Mouse (Mus musculus) midbrain, embryonic 12.5 days (tissue): ENCODE data around the gene Ampd2. TPM values are rescaled to one million over a fixed set of nuclear protein-coding genes. Genes with fewer than 3 reads are reported as not detected.

Experiments used
- ATAC-seq: fragments of 200-750 bp; cut with Nextera tagmentation; 2 replicates; pipeline ENCODE4 v1.8.0; 2017; ENCODE audit warnings: low read depth, moderate TSS enrichment, moderate library complexity; ENCODE audit not compliant: low FRiP score
- H3K27ac ChIP-seq: fragments of 300-500 bp; sonication (generic); replicated peaks from 2 replicates; pipeline ENCODE4 v1.5.1; 2016; ENCODE audit warnings: mild to moderate bottlenecking
- H3K27me3 ChIP-seq: fragments of 300-500 bp; sonication (generic); 2 replicates; pipeline ENCODE4 v1.6.1; 2016; ENCODE audit warnings: mild to moderate bottlenecking
- H3K36me3 ChIP-seq: fragments of 300-500 bp; sonication (generic); 2 replicates; pipeline ENCODE4 v1.6.1; 2016
- H3K4me1 ChIP-seq: fragments of 300-500 bp; sonication (generic); 2 replicates; pipeline ENCODE4 v1.6.1; 2016
- H3K4me2 ChIP-seq: fragments of 300-500 bp; sonication (generic); replicated peaks from 2 replicates; pipeline ENCODE4 v1.6.1; 2016; ENCODE audit warnings: mild to moderate bottlenecking, moderate library complexity
- H3K4me3 ChIP-seq: fragments of 300-500 bp; sonication (generic); 2 replicates; pipeline ENCODE4 v1.5.1; 2016; ENCODE audit warnings: mild to moderate bottlenecking
- H3K9ac ChIP-seq: fragments of 300-500 bp; sonication (generic); replicated peaks from 2 replicates; pipeline ENCODE4 v1.6.1; 2016; ENCODE audit warnings: mild to moderate bottlenecking, moderate library complexity
- H3K9me3 ChIP-seq: fragments of 300-500 bp; sonication (generic); 2 replicates; pipeline ENCODE4 v1.6.1; 2016; ENCODE audit warnings: mild to moderate bottlenecking
- WGBS: fragments of 180-500 bp; shearing (Covaris S2); methylation state at CpG from one replicate; pipeline ENCODE4 v1.1.7; 2016; 5-methylcytosine and 5-hydroxymethylcytosine counted together
- polyA plus RNA-seq: library from polyadenylated mRNA; unstranded; fragments of >200 nt; fragmentation: Nextera tagmentation; extraction: Ambion mirVana; gene quantifications from 2 replicates; pipeline ENCODE4 v1.2.1, GENCODE M21; 2016

The Ampd2 gene
- polyA plus RNA-seq, 1 experiment from 2014 or later = 51.5 TPM

DNA sequence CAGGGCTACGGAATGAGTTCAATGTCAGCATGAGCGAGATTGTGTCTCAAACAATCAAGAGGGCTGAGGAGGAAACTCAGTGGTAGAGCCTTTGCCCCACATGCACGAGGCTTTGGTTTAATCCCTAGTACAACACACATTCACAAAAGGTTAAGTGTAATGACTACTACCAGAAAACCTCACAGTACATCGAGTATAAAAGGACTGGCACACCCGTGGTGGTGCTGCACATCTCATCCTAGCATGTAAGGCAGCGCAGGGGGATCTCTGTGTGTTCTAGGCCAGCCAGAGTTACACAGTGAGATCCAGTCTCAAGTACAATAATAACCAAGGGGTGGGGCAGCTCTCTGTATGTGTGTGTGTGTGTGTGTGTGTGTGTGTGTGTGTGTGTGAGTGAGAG, 31.0 kb upstream of the Ampd2 start:
- Histone ChIP-seq H3K9me3 (no peaks in the 10 kb centered on the region), H3K4me3 (no peak overlapping the region), H3K27ac (no peak overlapping the region), H3K36me3 (peaks cover 65% of the 10 kb centered on the region), H3K4me2 (no peak overlapping the region), H3K4me1 (no peaks in the 10 kb centered on the region), H3K27me3 (no peaks in the 10 kb centered on the region), H3K9ac (no peak overlapping the region)
- ATAC-seq = no peak
- 93% methylated on average over 6 of the region's 6 CpGs for WGBS

DNA sequence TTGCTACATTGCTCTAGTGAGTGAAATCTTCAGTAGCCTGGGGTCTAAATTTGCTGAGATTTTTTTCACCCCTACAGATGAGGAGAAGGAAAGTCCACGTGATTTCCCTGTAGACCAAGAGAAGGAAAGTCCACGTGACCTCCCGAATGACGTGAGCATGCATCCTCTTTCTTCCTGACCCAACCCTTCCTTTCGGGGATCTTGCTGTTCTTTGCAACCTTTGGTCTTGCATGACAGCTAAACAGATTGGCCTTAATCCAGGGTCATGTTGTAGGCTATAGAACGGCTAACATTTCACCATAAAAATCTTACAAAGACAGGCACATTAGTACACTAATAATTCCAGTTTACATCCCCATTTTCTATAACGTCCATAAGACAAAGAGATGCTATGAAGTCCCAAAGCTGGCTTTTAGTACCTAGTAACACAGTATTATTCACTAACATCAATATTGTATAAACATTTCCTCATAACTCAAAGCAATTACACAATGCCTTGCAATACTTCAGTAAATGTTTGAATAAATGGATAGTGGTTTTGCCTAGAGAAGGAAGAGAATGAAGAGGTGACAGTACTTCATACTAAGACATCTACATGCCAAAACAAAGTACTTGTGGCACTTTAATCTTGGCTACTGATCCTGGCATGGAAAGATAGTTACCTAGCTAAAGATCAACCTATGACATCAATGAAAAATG, 27.3 kb upstream of the Ampd2 start:
- H3K36me3 ChIP-seq = peaks cover 79% of the 10 kb centered on the region
- no peak overlapping the region for H3K27ac ChIP-seq
- 92% methylated on average over 7 of the region's 7 CpGs for WGBS
- no peak overlapping the region for H3K9ac ChIP-seq
- H3K4me2 ChIP-seq = no peak overlapping the region
- no peaks in the 10 kb centered on the region for H3K27me3 ChIP-seq
- ATAC-seq = no peak
- H3K4me3 ChIP-seq = no peak overlapping the region
- H3K4me1 ChIP-seq = no peaks in the 10 kb centered on the region
- H3K9me3 ChIP-seq = no peaks in the 10 kb centered on the region

DNA sequence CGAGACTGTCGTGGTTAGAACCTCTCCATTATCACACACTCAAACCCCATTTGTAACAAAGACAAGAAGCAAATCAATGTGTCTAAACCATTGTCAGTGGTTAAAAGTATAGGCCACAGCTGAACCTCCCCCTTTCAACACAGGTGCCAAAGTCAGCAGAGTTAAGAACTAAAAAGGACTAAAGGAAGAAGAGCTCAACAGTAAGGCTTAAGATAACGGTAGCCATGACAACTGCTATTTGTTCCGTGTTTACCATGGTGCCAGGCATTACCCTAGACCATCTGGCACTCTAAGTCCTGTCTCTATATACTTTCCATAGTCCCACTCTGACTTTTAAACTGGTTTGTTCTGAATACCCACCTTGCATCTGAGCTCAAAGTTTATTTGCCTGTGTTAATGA, 26.2 kb upstream of the Ampd2 start:
- no peak overlapping the region for H3K27ac ChIP-seq
- H3K9ac ChIP-seq = no peak overlapping the region
- no peak overlapping the region for H3K4me3 ChIP-seq
- no peaks in the 10 kb centered on the region for H3K27me3 ChIP-seq
- no peaks in the 10 kb centered on the region for H3K4me1 ChIP-seq
- H3K9me3 ChIP-seq = no peaks in the 10 kb centered on the region
- no peak overlapping the region for H3K4me2 ChIP-seq
- H3K36me3 ChIP-seq = peaks cover 80% of the 10 kb centered on the region
- WGBS = 78% methylated on average over 4 of the region's 4 CpGs
- ATAC-seq = no peak

DNA sequence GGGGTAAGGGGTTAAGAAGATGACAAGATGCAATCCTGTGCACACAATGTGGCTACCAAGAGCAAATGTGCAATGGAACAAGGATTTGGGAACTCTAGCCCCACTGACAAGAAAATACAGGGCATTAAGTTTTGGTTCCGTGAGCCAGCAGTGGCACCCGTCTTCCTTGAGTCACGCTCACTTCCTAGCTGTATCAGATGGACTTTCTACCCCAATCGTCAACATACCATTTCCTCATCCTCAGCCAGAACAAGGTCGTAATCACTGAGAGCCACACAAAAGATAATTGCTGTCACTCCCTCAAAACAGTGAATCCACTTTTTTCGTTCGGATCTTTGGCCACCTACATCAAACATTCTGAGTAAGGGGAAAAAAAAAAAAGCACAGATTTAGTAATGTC, 25.8 kb upstream of the Ampd2 start:
- H3K27me3 ChIP-seq = no peaks in the 10 kb centered on the region
- peaks cover 77% of the 10 kb centered on the region for H3K36me3 ChIP-seq

DNA sequence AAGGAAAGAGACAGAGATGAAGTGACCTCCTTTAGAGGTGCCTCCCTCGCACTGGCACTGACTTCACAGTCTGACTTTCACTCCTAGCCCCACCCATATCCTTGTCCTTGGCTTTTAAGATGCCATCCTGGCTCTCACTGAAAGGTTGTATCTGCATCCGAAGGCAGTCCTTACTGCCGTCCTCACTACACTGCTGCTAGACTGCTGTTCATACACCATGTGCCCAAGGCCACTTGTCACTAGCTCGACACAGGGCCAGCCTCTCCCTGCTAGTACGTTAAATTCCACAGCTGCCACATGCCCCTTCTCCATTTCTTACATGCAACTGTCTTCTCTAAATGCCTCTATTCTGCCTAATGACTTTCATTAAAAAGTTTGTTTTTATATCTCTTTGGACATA, 24.9 kb upstream of the Ampd2 start:
- 89% methylated on average over 5 of the region's 5 CpGs for WGBS
- Histone ChIP-seq H3K27me3 (no peaks in the 10 kb centered on the region), H3K4me1 (no peaks in the 10 kb centered on the region), H3K27ac (no peak overlapping the region), H3K4me3 (no peak overlapping the region), H3K36me3 (peaks cover 77% of the 10 kb centered on the region), H3K9ac (no peak overlapping the region), H3K9me3 (no peaks in the 10 kb centered on the region), H3K4me2 (no peak overlapping the region)
- ATAC-seq = no peak

More for the DNA sequence above, 25.8 kb upstream of the Ampd2 start:
- no peak overlapping the region for H3K27ac ChIP-seq
- H3K4me2 ChIP-seq = no peak overlapping the region
- no peak overlapping the region for H3K4me3 ChIP-seq
- ATAC-seq = no peak
- no peaks in the 10 kb centered on the region for H3K4me1 ChIP-seq
- 94% methylated on average over 7 of the region's 7 CpGs for WGBS
- H3K9me3 ChIP-seq = no peaks in the 10 kb centered on the region
- H3K9ac ChIP-seq = no peak overlapping the region

DNA sequence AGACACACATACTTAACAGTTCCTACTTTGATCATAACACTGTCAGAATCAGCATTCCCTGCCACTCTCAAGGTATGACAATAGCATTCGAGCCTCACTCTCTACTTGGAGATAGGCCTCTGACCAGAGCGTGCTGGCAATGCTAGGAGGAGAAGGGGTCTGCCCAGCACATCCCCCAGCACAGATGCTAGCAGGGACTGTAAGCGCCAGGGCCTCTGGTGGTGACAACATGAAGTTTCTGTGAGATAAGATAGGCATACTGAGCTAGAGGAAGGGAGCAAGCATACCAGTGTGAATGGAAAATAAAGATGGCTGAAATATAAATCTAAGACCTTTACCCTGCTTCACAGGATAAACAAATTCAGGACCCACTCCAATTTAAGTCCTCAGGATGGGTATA, 18.8 kb upstream of the Ampd2 start:
- ATAC-seq = no peak
- H3K4me3 ChIP-seq = no peak overlapping the region
- no peaks in the 10 kb centered on the region for H3K27me3 ChIP-seq
- peaks cover 8% of the 10 kb centered on the region; the same call in 1 of the 2 replicates for H3K4me1 ChIP-seq
- H3K9ac ChIP-seq = no peak overlapping the region
- H3K4me2 ChIP-seq = no peak overlapping the region
- H3K27ac ChIP-seq = no peak overlapping the region
- WGBS = 85% methylated on average over 3 of the region's 3 CpGs
- H3K36me3 ChIP-seq = peaks cover 45% of the 10 kb centered on the region
- H3K9me3 ChIP-seq = no peaks in the 10 kb centered on the region

DNA sequence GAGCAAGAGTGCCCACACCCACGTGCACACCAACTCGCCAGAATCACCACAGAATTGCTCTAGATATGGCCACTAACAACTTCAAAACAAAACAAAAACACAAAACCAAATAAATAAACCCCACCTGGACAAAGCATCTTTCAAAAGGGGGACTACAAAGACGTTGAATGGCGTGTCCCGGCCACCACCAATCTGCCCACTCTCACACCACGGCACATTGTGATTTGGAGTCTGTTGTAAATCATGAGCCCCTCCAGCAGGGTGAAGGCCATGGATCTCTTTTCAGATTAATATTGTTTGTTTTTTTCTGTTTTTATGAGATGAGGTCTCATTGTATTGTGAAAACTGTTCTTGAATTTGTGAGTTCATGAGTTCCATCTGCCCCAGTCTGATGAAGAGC, 15.6 kb upstream of the Ampd2 start:
- Histone ChIP-seq H3K4me2 (no peak overlapping the region), H3K4me3 (no peak overlapping the region), H3K9me3 (no peaks in the 10 kb centered on the region), H3K27me3 (no peaks in the 10 kb centered on the region), H3K36me3 (peaks cover 18% of the 10 kb centered on the region), H3K4me1 (peaks cover 8% of the 10 kb centered on the region; the same call in 1 of the 2 replicates), H3K9ac (no peak overlapping the region), H3K27ac (no peak overlapping the region; the same call in 1 of the 2 replicates)
- ATAC-seq = no peak
- 88% methylated on average over 6 of the region's 6 CpGs for WGBS

DNA sequence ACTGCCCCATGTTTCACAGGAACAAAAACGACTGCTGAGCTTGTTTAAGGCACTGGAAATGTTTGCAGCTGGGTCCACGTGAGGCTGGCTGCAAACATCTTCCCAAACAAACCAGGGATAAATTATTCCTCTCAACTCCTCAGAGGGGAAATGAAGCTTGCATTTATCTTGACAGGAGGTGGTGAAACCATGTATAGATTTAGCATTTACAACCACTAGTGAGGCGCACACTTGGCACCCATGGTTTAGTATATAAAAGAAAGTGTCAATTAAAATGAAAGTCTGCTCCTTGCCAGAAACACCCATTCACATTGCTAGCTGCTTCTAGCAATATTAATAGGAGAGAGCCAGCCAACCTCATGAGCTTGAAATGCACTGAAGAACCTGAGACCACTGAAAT, 15.1 kb upstream of the Ampd2 start:
- no peaks in the 10 kb centered on the region for H3K9me3 ChIP-seq
- no peak for ATAC-seq
- peaks cover 8% of the 10 kb centered on the region; the same call in 1 of the 2 replicates for H3K4me1 ChIP-seq
- H3K4me3 ChIP-seq = no peak overlapping the region
- no peak overlapping the region; the same call in 1 of the 2 replicates for H3K27ac ChIP-seq
- peaks cover 17% of the 10 kb centered on the region for H3K36me3 ChIP-seq
- H3K9ac ChIP-seq = 0 out of 2 replicates have a peak overlapping the region, but pooled peaks have one; percentile 15
- WGBS = 57% methylated on average over 3 of the region's 3 CpGs
- H3K4me2 ChIP-seq = no peak overlapping the region
- H3K27me3 ChIP-seq = no peaks in the 10 kb centered on the region

DNA sequence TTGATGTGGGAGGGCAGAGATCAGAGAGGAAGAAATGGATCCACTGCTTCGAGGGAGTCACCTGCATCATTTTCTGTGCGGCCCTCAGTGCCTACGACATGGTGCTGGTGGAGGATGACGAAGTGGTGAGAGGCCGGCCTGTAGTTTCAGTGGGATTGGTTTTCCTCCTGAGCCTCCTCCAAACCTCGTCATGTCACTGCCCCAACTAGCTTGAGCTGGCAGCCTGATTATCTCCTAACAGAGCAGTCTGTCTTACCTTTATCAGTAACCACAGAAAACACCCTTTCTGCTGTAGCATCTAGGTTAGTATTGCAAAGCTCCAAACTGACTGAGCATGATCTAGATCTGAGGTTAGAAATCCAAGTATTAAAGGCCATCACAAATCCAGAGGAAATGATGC, 11.9 kb upstream of the Ampd2 start:
- Histone ChIP-seq H3K4me2 (no peak overlapping the region), H3K27ac (no peak overlapping the region), H3K36me3 (no peaks in the 10 kb centered on the region), H3K27me3 (no peaks in the 10 kb centered on the region), H3K9me3 (no peaks in the 10 kb centered on the region), H3K9ac (no peak overlapping the region), H3K4me3 (no peak overlapping the region), H3K4me1 (peaks cover 9% of the 10 kb centered on the region)
- ATAC-seq = no peak
- 86% methylated on average over 6 of the region's 6 CpGs for WGBS

DNA sequence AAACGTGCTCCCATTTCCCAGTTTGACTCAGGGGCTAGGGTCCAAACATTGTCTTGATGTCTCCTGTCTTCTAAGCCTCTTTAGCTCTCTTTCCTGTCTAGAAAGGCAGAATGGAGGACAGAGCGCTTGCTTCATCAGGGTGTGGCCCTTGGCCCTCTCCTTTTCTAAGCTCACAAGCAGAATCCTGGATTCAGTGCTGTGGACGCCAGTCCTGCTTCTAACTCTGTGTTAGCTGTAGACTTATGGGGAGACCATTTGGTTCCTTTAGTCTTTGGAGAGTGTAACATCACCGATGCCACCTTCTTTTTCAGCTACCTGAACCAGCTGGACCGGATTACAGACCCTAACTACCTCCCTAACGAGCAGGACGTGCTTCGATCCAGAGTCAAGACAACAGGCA, 11.2 kb upstream of the Ampd2 start:
- H3K9me3 ChIP-seq = no peaks in the 10 kb centered on the region
- H3K4me3 ChIP-seq = no peak overlapping the region
- H3K27ac ChIP-seq = no peak overlapping the region
- ATAC-seq = no peak
- no peak overlapping the region for H3K4me2 ChIP-seq
- WGBS = 87% methylated on average over 8 of the region's 8 CpGs
- H3K27me3 ChIP-seq = no peaks in the 10 kb centered on the region
- H3K4me1 ChIP-seq = peaks cover 12% of the 10 kb centered on the region
- H3K36me3 ChIP-seq = no peaks in the 10 kb centered on the region
- H3K9ac ChIP-seq = no peak overlapping the region

DNA sequence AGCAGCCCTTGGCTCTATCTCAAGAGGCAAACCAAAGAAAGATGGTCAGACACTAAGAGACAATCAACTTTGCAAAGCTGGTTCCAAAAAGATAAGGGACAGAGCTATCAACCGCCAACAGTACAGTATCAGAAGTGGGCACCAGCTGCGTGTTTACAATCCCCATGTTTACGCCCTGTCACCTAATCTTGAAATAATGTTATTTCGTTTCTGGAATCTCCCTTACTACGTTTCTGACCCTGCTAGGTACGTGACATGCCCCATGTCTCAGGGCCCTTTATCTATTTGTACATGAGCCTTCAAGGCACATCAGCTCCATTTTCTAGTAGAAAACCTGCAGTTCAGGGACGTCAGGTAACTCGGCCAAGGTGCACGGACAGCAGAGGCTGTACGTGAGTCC, 10.3 kb upstream of the Ampd2 start:
- 89% methylated on average over 10 of the region's 10 CpGs for WGBS
- Histone ChIP-seq H3K9me3 (no peaks in the 10 kb centered on the region), H3K27me3 (no peaks in the 10 kb centered on the region), H3K4me2 (no peak overlapping the region), H3K9ac (no peak overlapping the region), H3K27ac (no peak overlapping the region), H3K4me1 (peaks cover 13% of the 10 kb centered on the region), H3K4me3 (no peak overlapping the region), H3K36me3 (no peaks in the 10 kb centered on the region)
- no peak for ATAC-seq

DNA sequence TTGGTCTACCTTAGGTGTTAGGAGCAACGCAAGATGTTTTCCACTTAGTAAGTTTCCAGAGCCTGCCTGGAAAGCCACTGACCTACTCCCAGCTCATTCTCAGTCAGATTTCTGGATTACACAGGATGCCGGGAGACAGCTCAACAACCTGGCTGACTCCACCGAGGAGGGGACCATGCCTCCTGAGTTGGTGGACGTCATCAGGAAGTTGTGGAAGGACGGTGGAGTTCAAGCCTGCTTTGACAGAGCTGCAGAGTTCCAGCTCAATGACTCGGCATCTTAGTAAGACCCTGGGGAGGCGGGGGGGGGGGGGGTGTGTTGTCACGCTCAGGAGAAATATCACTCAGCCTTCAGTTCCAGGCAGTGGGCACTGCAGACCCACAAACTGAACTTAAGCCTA, 9.8 kb upstream of the Ampd2 start:
- H3K27me3 ChIP-seq = no peaks in the 10 kb centered on the region
- H3K4me3 ChIP-seq = no peak overlapping the region
- no peak overlapping the region for H3K9ac ChIP-seq
- WGBS = 72% methylated on average over 8 of the region's 8 CpGs
- H3K36me3 ChIP-seq = no peaks in the 10 kb centered on the region
- no peak overlapping the region for H3K27ac ChIP-seq
- ATAC-seq = no peak
- no peaks in the 10 kb centered on the region for H3K9me3 ChIP-seq
- H3K4me1 ChIP-seq = peaks cover 13% of the 10 kb centered on the region
- H3K4me2 ChIP-seq = no peak overlapping the region
